Mouse (Mus musculus): ENCODE measurements at regions not wholly inside any gene's neighbourhood (a gene's known extent, or its start where the extent isn't known, plus 50 kb on each side); places are given as distances from the start of the nearest gene placed in this dataset.

- Histone ChIP-seq H3K9me3 (no peaks in the 10 kb centered on the region), H3K4me1 (no peaks in the 10 kb centered on the region), H3K9ac (no peak overlapping the region), H3K27ac (no peak overlapping the region), H3K36me3 (no peaks in the 10 kb centered on the region), H3K4me2 (replicated peaks) (no peak overlapping the region), H3K27me3 (no peaks in the 10 kb centered on the region), H3K4me3 (no peak overlapping the region)
- ATAC-seq (ENCODE audit: low FRiP score, low read depth): no peak
- WGBS: 79% methylated on average over 5 of the region's 5 CpGs
Measured at GRCm38 (mm10) chr16:5431689-5432088, 175.9 kb upstream of the Eef2kmt start.

DNA sequence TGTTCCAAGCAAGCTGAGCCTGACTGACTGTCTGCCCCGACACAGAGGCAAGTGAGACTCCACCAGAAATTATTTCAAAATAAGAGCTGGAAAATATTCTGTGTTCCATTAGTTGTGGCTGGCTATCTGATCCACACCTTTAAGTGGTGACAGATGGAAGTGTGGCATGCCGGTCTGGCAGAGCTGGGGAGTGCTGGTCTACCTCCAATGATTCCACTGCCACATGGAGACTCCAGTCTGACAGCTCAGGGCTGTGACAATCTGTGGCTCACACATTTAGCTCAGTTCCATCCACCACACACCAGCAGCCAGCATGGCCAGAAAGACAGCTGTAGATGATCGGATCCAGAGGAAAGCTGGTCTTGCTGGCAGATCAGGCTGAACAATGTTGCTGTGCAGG is 175.3 kb upstream of the Eef2kmt start:
- Histone ChIP-seq H3K27ac (no peak overlapping the region), H3K27me3 (no peaks in the 10 kb centered on the region), H3K9me3 (no peaks in the 10 kb centered on the region), H3K9ac (no peak overlapping the region), H3K36me3 (no peaks in the 10 kb centered on the region), H3K4me3 (no peak overlapping the region), H3K4me2 (replicated peaks) (no peak overlapping the region), H3K4me1 (no peaks in the 10 kb centered on the region)
- ATAC-seq (ENCODE audit: low FRiP score, low read depth): no peak
- WGBS: 52% methylated on average over 3 of the region's 3 CpGs

- H3K27me3 ChIP-seq: no peaks in the 10 kb centered on the region
- no peaks in the 10 kb centered on the region for H3K4me1 ChIP-seq
- H3K27ac ChIP-seq: no peak overlapping the region
- WGBS: 71% methylated on average over 2 of the region's 2 CpGs
- no peak overlapping the region for H3K4me2 ChIP-seq (replicated peaks)
- H3K4me3 ChIP-seq: no peak overlapping the region
- H3K36me3 ChIP-seq: no peaks in the 10 kb centered on the region
- no peak for ATAC-seq (ENCODE audit: low FRiP score, low read depth)
- H3K9me3 ChIP-seq: no peaks in the 10 kb centered on the region
- H3K9ac ChIP-seq: no peak overlapping the region
Measured at GRCm38 (mm10) chr16:5429466-5429865, 173.7 kb upstream of the Eef2kmt start.

DNA sequence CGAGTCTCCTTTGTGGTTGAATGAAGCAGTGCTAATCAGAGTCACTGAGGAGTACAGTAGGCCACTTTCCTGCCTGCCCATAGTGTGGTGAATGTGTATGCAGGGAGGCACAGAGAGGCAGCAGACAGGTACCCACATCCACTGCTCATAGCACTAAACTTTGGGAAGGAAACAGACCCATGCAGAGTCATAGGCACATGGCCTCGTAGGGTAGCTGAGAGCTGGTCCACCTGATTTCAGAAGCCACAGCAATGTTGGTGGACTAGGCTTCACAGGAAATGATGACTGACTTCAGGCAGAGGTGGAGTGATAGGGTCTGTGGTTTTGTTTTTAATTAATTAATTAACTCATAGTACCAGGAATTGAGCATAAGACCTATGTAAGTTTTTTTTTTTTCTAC is 170.1 kb upstream of the Eef2kmt start:
- H3K27me3 ChIP-seq: no peaks in the 10 kb centered on the region
- no peaks in the 10 kb centered on the region for H3K9me3 ChIP-seq
- no peak overlapping the region for H3K9ac ChIP-seq
- no peak for ATAC-seq (ENCODE audit: low FRiP score, low read depth)
- H3K4me1 ChIP-seq: no peaks in the 10 kb centered on the region
- 84% methylated on average over 2 of the region's 2 CpGs for WGBS
- H3K4me3 ChIP-seq: no peak overlapping the region
- H3K4me2 ChIP-seq (replicated peaks): no peak overlapping the region
- H3K36me3 ChIP-seq: no peaks in the 10 kb centered on the region
- H3K27ac ChIP-seq: no peak overlapping the region

DNA sequence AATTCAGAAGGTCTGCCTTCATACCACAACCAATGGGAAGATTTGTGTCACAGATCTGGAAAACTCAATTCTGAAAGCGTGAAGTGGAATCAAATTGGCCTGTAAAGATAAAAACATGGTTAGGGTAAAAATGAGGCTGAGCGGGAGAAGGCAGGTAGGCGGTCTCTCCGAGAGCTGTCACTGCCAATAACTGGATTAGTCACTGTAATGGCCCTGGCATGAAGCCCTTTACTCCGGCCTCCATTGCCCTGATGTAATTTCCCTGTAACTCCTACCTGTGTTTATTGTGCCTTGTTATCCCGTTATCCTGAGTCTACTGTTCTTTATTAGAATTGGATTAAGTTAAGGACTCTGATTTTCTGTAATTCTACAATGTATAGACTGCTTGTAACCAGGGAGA is 166.3 kb upstream of the Eef2kmt start:
- no peak for ATAC-seq (ENCODE audit: low FRiP score, low read depth)
- Histone ChIP-seq H3K4me2 (replicated peaks) (no peak overlapping the region), H3K27ac (no peak overlapping the region), H3K27me3 (no peaks in the 10 kb centered on the region), H3K9ac (no peak overlapping the region), H3K9me3 (no peaks in the 10 kb centered on the region), H3K36me3 (no peaks in the 10 kb centered on the region), H3K4me3 (no peak overlapping the region), H3K4me1 (peaks cover 3% of the 10 kb centered on the region; the same call in 1 of the 2 replicates)
- 70% methylated on average over 6 of the region's 6 CpGs for WGBS

DNA sequence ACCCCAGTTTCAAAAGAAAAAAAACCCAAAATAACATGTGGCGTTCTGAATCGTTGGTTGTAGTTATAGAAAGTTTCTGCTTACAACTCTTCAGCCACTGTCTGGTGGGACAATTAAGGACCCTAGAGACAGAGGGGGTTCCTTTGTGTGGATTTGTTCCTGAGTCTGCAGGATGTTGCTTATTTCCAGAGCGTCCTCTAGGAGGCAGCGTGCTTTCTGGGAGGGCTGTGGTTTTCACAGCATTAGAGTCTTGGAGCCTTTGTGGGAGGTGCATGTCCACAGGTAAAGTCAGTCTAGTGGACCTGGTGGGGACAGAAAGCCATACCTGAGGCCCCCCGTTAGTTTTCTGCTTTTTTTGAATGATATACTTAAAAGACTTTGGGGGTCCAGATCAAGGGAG is 165.8 kb upstream of the Eef2kmt start:
- Histone ChIP-seq H3K4me3 (no peak overlapping the region), H3K4me1 (peaks cover 3% of the 10 kb centered on the region; the same call in 1 of the 2 replicates), H3K4me2 (replicated peaks) (no peak overlapping the region), H3K9ac (no peak overlapping the region), H3K9me3 (no peaks in the 10 kb centered on the region), H3K27ac (no peak overlapping the region), H3K27me3 (no peaks in the 10 kb centered on the region), H3K36me3 (no peaks in the 10 kb centered on the region)
- no peak for ATAC-seq (ENCODE audit: low FRiP score, low read depth)
- WGBS: 77% methylated on average over 5 of the region's 5 CpGs

DNA sequence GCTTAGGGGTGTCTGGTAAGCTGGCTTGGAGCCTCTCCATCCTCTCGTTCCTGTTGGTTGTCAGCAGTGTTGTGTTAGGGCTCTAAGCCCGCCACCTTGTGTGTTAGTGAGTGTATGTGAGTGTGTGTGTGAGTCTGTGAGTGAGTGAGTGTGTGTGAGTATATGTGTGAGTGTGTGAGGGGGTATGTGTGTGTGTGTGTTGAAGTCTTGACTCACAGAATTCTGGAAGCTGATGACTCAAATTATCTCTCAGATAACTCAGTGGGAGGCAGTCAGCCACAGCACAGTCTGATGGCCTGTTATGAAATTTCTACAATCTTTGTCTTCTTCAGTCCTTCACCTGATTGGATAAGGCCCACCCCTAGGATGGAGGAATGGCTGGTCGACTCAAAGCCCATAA is 163.7 kb upstream of the Eef2kmt start:
- H3K27me3 ChIP-seq: no peaks in the 10 kb centered on the region
- peaks cover 3% of the 10 kb centered on the region; the same call in 1 of the 2 replicates for H3K4me1 ChIP-seq
- no peaks in the 10 kb centered on the region for H3K36me3 ChIP-seq
- ATAC-seq (ENCODE audit: low FRiP score, low read depth): no peak
- no peaks in the 10 kb centered on the region for H3K9me3 ChIP-seq
- no peak overlapping the region for H3K4me2 ChIP-seq (replicated peaks)
- H3K27ac ChIP-seq: no peak overlapping the region
- no peak overlapping the region for H3K9ac ChIP-seq
- H3K4me3 ChIP-seq: no peak overlapping the region
- 77% methylated on average over 3 of the region's 3 CpGs for WGBS

DNA sequence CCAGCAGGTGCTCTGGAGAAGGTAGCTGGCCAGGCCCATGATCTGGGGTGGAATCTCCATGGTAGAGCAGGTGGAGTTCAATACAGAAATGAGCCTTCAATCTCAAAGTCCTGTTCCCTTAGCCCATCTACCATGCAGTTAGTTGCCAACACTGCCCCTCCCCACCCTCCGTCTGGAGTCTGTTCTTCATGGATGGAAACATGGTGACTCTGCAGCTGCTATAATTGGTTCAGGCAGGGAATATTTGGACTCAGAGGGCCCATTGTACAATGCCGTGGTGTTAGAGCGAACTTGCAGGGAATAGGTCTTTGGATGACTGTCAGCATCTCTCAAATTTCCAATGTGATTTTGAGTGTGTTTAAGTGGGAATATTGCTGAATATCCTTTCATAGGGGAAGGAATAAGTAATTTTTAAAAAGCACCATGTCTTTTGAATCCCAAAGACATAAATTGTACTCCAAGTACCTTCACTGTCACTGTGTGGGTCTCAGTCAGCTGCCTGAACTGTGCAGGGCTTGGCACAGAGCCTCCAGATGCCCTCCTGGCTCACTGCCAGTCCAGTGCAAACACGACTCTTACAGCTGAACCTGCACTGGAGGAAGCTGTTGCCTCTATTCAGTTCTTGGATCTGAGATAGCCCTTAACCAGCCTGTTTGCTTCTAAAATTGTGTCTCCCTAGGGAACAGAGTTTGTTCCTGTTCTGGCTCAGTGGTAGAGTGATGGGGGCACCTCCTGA is 162.8 kb upstream of the Eef2kmt start:
- no peak overlapping the region for H3K4me2 ChIP-seq (replicated peaks)
- H3K4me1 ChIP-seq: peaks cover 3% of the 10 kb centered on the region; the same call in 1 of the 2 replicates
- H3K4me3 ChIP-seq: no peak overlapping the region
- H3K36me3 ChIP-seq: no peaks in the 10 kb centered on the region
- no peaks in the 10 kb centered on the region for H3K27me3 ChIP-seq
- WGBS: 55% methylated on average over 4 of the region's 4 CpGs
- H3K9ac ChIP-seq: no peak overlapping the region
- H3K27ac ChIP-seq: no peak overlapping the region
- ATAC-seq (ENCODE audit: low FRiP score, low read depth): peak; percentile 72; the same call in 1 of the 2 replicates
- H3K9me3 ChIP-seq: no peaks in the 10 kb centered on the region

- no peak overlapping the region for H3K4me2 ChIP-seq (replicated peaks)
- WGBS: 73% methylated on average over 4 of the region's 4 CpGs
- H3K27me3 ChIP-seq: no peaks in the 10 kb centered on the region
- H3K4me1 ChIP-seq: peaks cover 3% of the 10 kb centered on the region; the same call in 1 of the 2 replicates
- no peaks in the 10 kb centered on the region for H3K36me3 ChIP-seq
- no peak overlapping the region for H3K27ac ChIP-seq
- ATAC-seq (ENCODE audit: low FRiP score, low read depth): no peak
- H3K9ac ChIP-seq: no peak overlapping the region
- no peak overlapping the region for H3K4me3 ChIP-seq
- no peaks in the 10 kb centered on the region for H3K9me3 ChIP-seq
Measured at GRCm38 (mm10) chr16:5415310-5415709, 159.5 kb upstream of the Eef2kmt start.

DNA sequence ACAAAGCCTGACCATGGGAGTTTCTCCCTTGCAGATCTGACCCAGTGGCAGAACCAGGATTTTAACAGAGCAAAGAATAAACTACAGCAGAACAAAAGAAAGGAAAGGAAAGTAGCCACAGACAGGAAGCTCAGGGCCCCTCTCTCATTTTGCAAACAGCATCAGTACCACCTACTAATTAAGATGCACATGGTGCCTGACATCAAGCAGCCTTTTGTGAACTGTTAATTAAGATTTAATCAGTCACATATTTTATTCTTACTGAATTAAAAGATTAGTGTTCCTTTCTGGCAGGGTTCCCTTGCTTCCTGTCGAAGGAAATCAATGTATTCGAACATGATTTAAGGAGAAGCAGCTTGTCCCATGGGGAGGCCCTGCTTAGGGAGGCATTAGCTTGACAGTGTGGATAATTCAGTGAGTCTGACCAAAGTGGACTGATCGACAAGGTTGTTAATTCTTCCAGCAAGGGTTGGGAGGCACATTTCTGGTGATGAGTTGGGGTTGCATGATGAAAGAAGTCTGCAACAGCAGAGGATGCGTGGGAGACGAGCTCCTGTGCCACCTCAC is 156.1 kb upstream of the Eef2kmt start:
- WGBS: 55% methylated on average over 5 of the region's 5 CpGs
- no peak overlapping the region for H3K9ac ChIP-seq
- H3K36me3 ChIP-seq: no peaks in the 10 kb centered on the region
- no peak overlapping the region for H3K27ac ChIP-seq
- no peaks in the 10 kb centered on the region for H3K9me3 ChIP-seq
- no peaks in the 10 kb centered on the region for H3K27me3 ChIP-seq
- no peak overlapping the region for H3K4me2 ChIP-seq (replicated peaks)
- H3K4me3 ChIP-seq: no peak overlapping the region
- no peaks in the 10 kb centered on the region for H3K4me1 ChIP-seq
- no peak for ATAC-seq (ENCODE audit: low FRiP score, low read depth)

DNA sequence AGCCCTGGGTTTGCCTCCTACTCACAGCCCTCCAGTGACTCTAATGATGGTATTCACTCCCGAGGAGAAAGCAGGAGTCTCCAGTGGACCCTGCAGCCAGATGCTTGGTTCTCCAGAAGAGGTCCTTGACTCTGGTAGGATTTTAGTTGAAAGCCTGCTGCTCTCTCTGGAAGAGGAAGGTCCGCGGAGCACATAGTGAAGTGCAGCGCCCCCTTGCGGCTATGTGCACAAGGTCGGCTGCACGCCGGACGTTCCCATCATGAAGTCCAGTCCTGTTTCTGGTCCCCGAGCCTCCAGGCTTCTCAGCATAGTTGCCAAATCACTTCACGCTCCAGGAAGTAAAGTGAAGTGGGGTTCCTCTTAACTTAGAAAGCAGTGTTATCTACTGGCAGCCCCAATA is 150.9 kb upstream of the Eef2kmt start:
- Histone ChIP-seq H3K27ac (no peak overlapping the region), H3K4me1 (0 out of 2 replicates have a peak, but pooled peaks cover 3% of the 10 kb centered on the region), H3K9ac (no peak overlapping the region), H3K36me3 (no peaks in the 10 kb centered on the region), H3K27me3 (no peaks in the 10 kb centered on the region), H3K4me2 (replicated peaks) (no peak overlapping the region), H3K9me3 (no peaks in the 10 kb centered on the region), H3K4me3 (no peak overlapping the region)
- WGBS: 4% methylated on average over 11 of the region's 11 CpGs
- ATAC-seq (ENCODE audit: low FRiP score, low read depth): no peak

DNA sequence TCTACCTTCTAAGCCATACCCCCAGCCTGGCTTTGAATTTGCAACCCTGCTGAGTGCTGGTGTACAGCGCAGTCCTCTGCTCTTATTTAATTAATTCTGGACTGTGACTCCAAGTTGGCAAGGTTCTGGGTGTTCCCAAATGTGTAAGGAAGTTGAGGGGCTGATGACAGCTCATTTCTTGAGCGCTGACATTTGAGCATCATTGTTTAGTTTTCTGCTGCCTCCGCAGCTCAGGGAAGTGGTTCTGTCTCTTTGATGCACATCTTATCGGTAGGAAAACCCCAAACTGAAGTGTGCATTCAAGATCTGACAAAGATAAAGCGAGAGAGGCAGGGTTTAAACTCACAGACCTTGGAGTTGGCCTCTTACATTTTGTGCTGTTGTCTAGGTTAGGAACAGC is 137.6 kb upstream of the Eef2kmt start:
- no peaks in the 10 kb centered on the region for H3K4me1 ChIP-seq
- H3K4me2 ChIP-seq (replicated peaks): no peak overlapping the region
- no peaks in the 10 kb centered on the region for H3K27me3 ChIP-seq
- ATAC-seq (ENCODE audit: low FRiP score, low read depth): no peak
- H3K36me3 ChIP-seq: no peaks in the 10 kb centered on the region
- H3K9ac ChIP-seq: no peak overlapping the region
- 83% methylated on average over 5 of the region's 5 CpGs for WGBS
- no peak overlapping the region for H3K27ac ChIP-seq
- no peak overlapping the region for H3K4me3 ChIP-seq
- 0 out of 2 replicates have a peak, but pooled peaks cover 3% of the 10 kb centered on the region for H3K9me3 ChIP-seq

DNA sequence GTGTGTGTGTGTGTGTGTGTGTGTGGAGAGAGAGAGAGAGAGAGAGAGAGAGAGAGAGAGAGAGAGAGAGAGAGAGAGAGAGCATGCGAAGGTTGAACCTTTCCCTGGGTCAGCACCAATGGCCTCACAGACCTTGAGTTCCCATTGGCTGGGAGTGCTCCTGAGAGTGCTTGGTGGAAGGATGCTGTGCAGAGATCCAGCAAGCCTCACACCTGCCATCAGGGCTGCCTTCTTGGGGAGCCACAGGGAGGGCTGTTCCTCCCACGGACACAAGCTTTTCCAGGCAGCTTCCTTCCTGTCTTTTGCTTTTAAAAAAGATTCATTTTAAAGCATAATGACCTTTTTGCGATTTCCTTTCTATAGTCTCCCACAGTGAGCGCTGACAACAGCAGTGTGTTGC is 127.1 kb upstream of the Eef2kmt start:
- Histone ChIP-seq H3K27ac (no peak overlapping the region), H3K27me3 (no peaks in the 10 kb centered on the region), H3K36me3 (no peaks in the 10 kb centered on the region), H3K9ac (no peak overlapping the region), H3K4me2 (replicated peaks) (no peak overlapping the region), H3K4me3 (no peak overlapping the region), H3K4me1 (0 out of 2 replicates have a peak, but pooled peaks cover 7% of the 10 kb centered on the region), H3K9me3 (no peaks in the 10 kb centered on the region)
- no peak for ATAC-seq (ENCODE audit: low FRiP score, low read depth)
- WGBS: 44% methylated on average over 4 of the region's 4 CpGs

All from limb, embryonic 13.5 days (tissue).